Mouse (Mus musculus): ENCODE results near the gene Polr3h. TPM values are rescaled to one million over a fixed set of nuclear protein-coding genes. Genes with fewer than 3 reads are reported as not detected.

Polr3h gene
- polyA plus RNA-seq, 1 experiment, result 8.6 TPM

- DNase-seq (ENCODE audit: low read depth in 1 of 2, low spot score in 2 of 2), result no peak
- Histone ChIP-seq H3K4me3 (ENCODE audit: extremely low read depth, insufficient read depth, insufficient read length) (no peak overlapping the region), H3K27me3 (ENCODE audit: control insufficient read depth, insufficient read depth, low read length) (no peaks in the 10 kb centered on the region), H3K4me1 (ENCODE audit: control insufficient read depth, insufficient read depth, insufficient read length) (no peaks in the 10 kb centered on the region), H3K36me3 (ENCODE audit: control insufficient read depth, insufficient read depth, low read length) (peaks cover 29% of the 10 kb centered on the region), H3K27ac (ENCODE audit: insufficient read depth, low read length) (no peak overlapping the region)
- WGBS, result 90% methylated on average over 5 of the region's 5 CpGs
- TF ChIP-seq CTCF (IDR thresholded peaks at IDR 0.05; ENCODE audit: extremely low read depth, insufficient read depth, insufficient read length, insufficient replicate concordance) (no peak; the same call in 1 of the 2 replicates), POLR2A (IDR thresholded peaks at IDR 0.05; ENCODE audit: low read depth, low read length) (no peak)
Measured at GRCm38 (mm10) chr15:81847861-81848260, 78.2 kb downstream of the Polr3h start.

- no peaks in the 10 kb centered on the region for H3K27me3 ChIP-seq (ENCODE audit: control insufficient read depth, insufficient read depth, low read length)
- no peak overlapping the region for H3K4me3 ChIP-seq (ENCODE audit: extremely low read depth, insufficient read depth, insufficient read length)
- no peaks in the 10 kb centered on the region for H3K4me1 ChIP-seq (ENCODE audit: control insufficient read depth, insufficient read depth, insufficient read length)
- DNase-seq (ENCODE audit: low read depth in 1 of 2, low spot score in 2 of 2), result no peak
- TF ChIP-seq CTCF (IDR thresholded peaks at IDR 0.05; ENCODE audit: extremely low read depth, insufficient read depth, insufficient read length, insufficient replicate concordance), result no peak
- TF ChIP-seq POLR2A (IDR thresholded peaks at IDR 0.05; ENCODE audit: low read depth, low read length), result no peak
- WGBS, result 90% methylated on average over 4 of the region's 4 CpGs
- H3K36me3 ChIP-seq (ENCODE audit: control insufficient read depth, insufficient read depth, low read length), result peaks cover 28% of the 10 kb centered on the region
- no peak overlapping the region for H3K27ac ChIP-seq (ENCODE audit: insufficient read depth, low read length)
Measured at GRCm38 (mm10) chr15:81847161-81847560, 78.9 kb downstream of the Polr3h start.

- WGBS, result 89% methylated on average over 9 of the region's 9 CpGs
- TF ChIP-seq CTCF (IDR thresholded peaks at IDR 0.05; ENCODE audit: extremely low read depth, insufficient read depth, insufficient read length, insufficient replicate concordance) (no peak), POLR2A (IDR thresholded peaks at IDR 0.05; ENCODE audit: low read depth, low read length) (no peak)
- H3K4me1 ChIP-seq (ENCODE audit: control insufficient read depth, insufficient read depth, insufficient read length), result no peaks in the 10 kb centered on the region
- no peak for DNase-seq (ENCODE audit: low read depth in 1 of 2, low spot score in 2 of 2)
- no peak overlapping the region for H3K4me3 ChIP-seq (ENCODE audit: extremely low read depth, insufficient read depth, insufficient read length)
- H3K27ac ChIP-seq (ENCODE audit: insufficient read depth, low read length), result no peak overlapping the region
- peaks cover 28% of the 10 kb centered on the region for H3K36me3 ChIP-seq (ENCODE audit: control insufficient read depth, insufficient read depth, low read length)
- no peaks in the 10 kb centered on the region for H3K27me3 ChIP-seq (ENCODE audit: control insufficient read depth, insufficient read depth, low read length)
Measured at GRCm38 (mm10) chr15:81846755-81847154, 79.3 kb downstream of the Polr3h start.

- Histone ChIP-seq H3K27ac (ENCODE audit: insufficient read depth, low read length) (no peak overlapping the region), H3K27me3 (ENCODE audit: control insufficient read depth, insufficient read depth, low read length) (no peaks in the 10 kb centered on the region), H3K4me1 (ENCODE audit: control insufficient read depth, insufficient read depth, insufficient read length) (no peaks in the 10 kb centered on the region), H3K4me3 (ENCODE audit: extremely low read depth, insufficient read depth, insufficient read length) (no peak overlapping the region), H3K36me3 (ENCODE audit: control insufficient read depth, insufficient read depth, low read length) (peaks cover 19% of the 10 kb centered on the region)
- DNase-seq (ENCODE audit: low read depth in 1 of 2, low spot score in 2 of 2), result no peak
- WGBS, result 32% methylated on average over 4 of the region's 4 CpGs
- TF ChIP-seq CTCF (IDR thresholded peaks at IDR 0.05; ENCODE audit: extremely low read depth, insufficient read depth, insufficient read length, insufficient replicate concordance) (no peak), POLR2A (IDR thresholded peaks at IDR 0.05; ENCODE audit: low read depth, low read length) (no peak)
Measured at GRCm38 (mm10) chr15:81845724-81846123, 80.3 kb downstream of the Polr3h start.

GRCm38 (mm10) chr15:81845033-81845625 lies 80.9 kb downstream of the Polr3h start:
- no peak overlapping the region for H3K4me3 ChIP-seq (ENCODE audit: extremely low read depth, insufficient read depth, insufficient read length)
- 75% methylated on average over 5 of the region's 5 CpGs for WGBS
- no peak for DNase-seq (ENCODE audit: low read depth in 1 of 2, low spot score in 2 of 2)
- H3K4me1 ChIP-seq (ENCODE audit: control insufficient read depth, insufficient read depth, insufficient read length), result no peaks in the 10 kb centered on the region
- TF ChIP-seq POLR2A (IDR thresholded peaks at IDR 0.05; ENCODE audit: low read depth, low read length) (no peak), CTCF (IDR thresholded peaks at IDR 0.05; ENCODE audit: extremely low read depth, insufficient read depth, insufficient read length, insufficient replicate concordance) (no peak)
- no peak overlapping the region for H3K27ac ChIP-seq (ENCODE audit: insufficient read depth, low read length)
- peaks cover 14% of the 10 kb centered on the region for H3K36me3 ChIP-seq (ENCODE audit: control insufficient read depth, insufficient read depth, low read length)
- no peaks in the 10 kb centered on the region for H3K27me3 ChIP-seq (ENCODE audit: control insufficient read depth, insufficient read depth, low read length)

- WGBS, result 66% methylated on average over 7 of the region's 7 CpGs
- no peaks in the 10 kb centered on the region for H3K4me1 ChIP-seq (ENCODE audit: control insufficient read depth, insufficient read depth, insufficient read length)
- DNase-seq (ENCODE audit: low read depth in 1 of 2, low spot score in 2 of 2), result no peak
- no peak overlapping the region for H3K4me3 ChIP-seq (ENCODE audit: extremely low read depth, insufficient read depth, insufficient read length)
- H3K27me3 ChIP-seq (ENCODE audit: control insufficient read depth, insufficient read depth, low read length), result no peaks in the 10 kb centered on the region
- TF ChIP-seq POLR2A (IDR thresholded peaks at IDR 0.05; ENCODE audit: low read depth, low read length), result no peak
- no peak for TF ChIP-seq CTCF (IDR thresholded peaks at IDR 0.05; ENCODE audit: extremely low read depth, insufficient read depth, insufficient read length, insufficient replicate concordance)
- no peaks in the 10 kb centered on the region for H3K36me3 ChIP-seq (ENCODE audit: control insufficient read depth, insufficient read depth, low read length)
- no peak overlapping the region for H3K27ac ChIP-seq (ENCODE audit: insufficient read depth, low read length)
Measured at GRCm38 (mm10) chr15:81842275-81842674, 83.8 kb downstream of the Polr3h start.

GRCm38 (mm10) chr15:81840306-81840705 lies 85.7 kb downstream of the Polr3h start:
- Histone ChIP-seq H3K36me3 (ENCODE audit: control insufficient read depth, insufficient read depth, low read length) (no peaks in the 10 kb centered on the region), H3K4me3 (ENCODE audit: extremely low read depth, insufficient read depth, insufficient read length) (no peak overlapping the region), H3K27me3 (ENCODE audit: control insufficient read depth, insufficient read depth, low read length) (no peaks in the 10 kb centered on the region), H3K27ac (ENCODE audit: insufficient read depth, low read length) (no peak overlapping the region), H3K4me1 (ENCODE audit: control insufficient read depth, insufficient read depth, insufficient read length) (peaks cover 6% of the 10 kb centered on the region)
- TF ChIP-seq CTCF (IDR thresholded peaks at IDR 0.05; ENCODE audit: extremely low read depth, insufficient read depth, insufficient read length, insufficient replicate concordance) (no peak), POLR2A (IDR thresholded peaks at IDR 0.05; ENCODE audit: low read depth, low read length) (no peak)
- 91% methylated on average over 7 of the region's 7 CpGs for WGBS
- DNase-seq (ENCODE audit: low read depth in 1 of 2, low spot score in 2 of 2), result no peak

All from spleen, adult 2 months (tissue).